Mouse (Mus musculus) MEL (cell line): ENCODE measurements at regions not wholly inside any gene's neighbourhood (a gene's known extent, or its start where the extent isn't known, plus 50 kb on each side); places are given as distances from the start of the nearest gene placed in this dataset.
A peak's percentile ranks its signal among the peaks of the same experiment; 100 is the strongest.

Source experiments
- CTCF ChIP-seq, 3 experiments: IDR thresholded peaks in 2 of 3; conservative IDR thresholded peaks in 1 of 3; 2 replicates each; pipeline ENCODE4 v1.5.1; 2011 to 2012; ENCODE audit warnings: low read length in 3 of 3, low read depth in 2 of 3, mild to moderate bottlenecking in 2 of 3, improper control_type of control experiment in 1 of 3, inconsistent platforms in 1 of 3, mixed read lengths in 1 of 3, moderate library complexity in 1 of 3; ENCODE audit not compliant: control insufficient read depth in 1 of 3, insufficient read depth in 1 of 3, poor library complexity in 1 of 3, severe bottlenecking in 1 of 3
- EP300 ChIP-seq, 2 experiments: IDR thresholded peaks; 2 replicates each; pipeline ENCODE4 v1.6.1; 2011; ENCODE audit warnings: improper control_type of control experiment in 2 of 2, low read length in 2 of 2, low read depth in 1 of 2, mild to moderate bottlenecking in 1 of 2
- ETS1 ChIP-seq: IDR thresholded peaks from 2 replicates; pipeline ENCODE4 v1.6.1; 2012; ENCODE audit warnings: low read depth, mild to moderate bottlenecking, inconsistent platforms, low read length, improper control_type of control experiment, moderate library complexity
- GATA1 ChIP-seq: IDR thresholded peaks from 2 replicates; pipeline ENCODE4 v1.6.1; 2011; ENCODE audit warnings: low read depth, low read length, improper control_type of control experiment
- MAX ChIP-seq: IDR thresholded peaks from 2 replicates; pipeline ENCODE4 v1.6.1; 2011; ENCODE audit warnings: low read length, improper control_type of control experiment
- MEF2A ChIP-seq: IDR thresholded peaks from 2 replicates; pipeline ENCODE4 v1.6.1; 2014; ENCODE audit warnings: low read depth, mild to moderate bottlenecking, inconsistent platforms, low read length, improper control_type of control experiment; ENCODE audit not compliant: poor library complexity, insufficient replicate concordance, severe bottlenecking; ENCODE audit errors: extremely low read depth
- NRF1 ChIP-seq: IDR thresholded peaks from 2 replicates; pipeline ENCODE4 v1.6.1; 2014; ENCODE audit warnings: low read depth, mild to moderate bottlenecking, inconsistent platforms, low read length, improper control_type of control experiment, moderate library complexity; ENCODE audit not compliant: poor library complexity, insufficient read depth, severe bottlenecking
- POLR2A ChIP-seq, 2 experiments: IDR thresholded peaks; 2 replicates each; pipeline ENCODE4 v1.6.1; 2011 to 2012; ENCODE audit warnings: low read length in 2 of 2, mild to moderate bottlenecking in 2 of 2, control low read depth in 1 of 2, improper control_type of control experiment in 1 of 2, low read depth in 1 of 2, moderate library complexity in 1 of 2; ENCODE audit not compliant: control insufficient read depth in 1 of 2, insufficient read depth in 1 of 2, poor library complexity in 1 of 2
- USF1 ChIP-seq: IDR thresholded peaks from 2 replicates; pipeline ENCODE4 v1.6.1; 2014; ENCODE audit warnings: low read depth, mild to moderate bottlenecking, inconsistent platforms, low read length, improper control_type of control experiment, moderate library complexity

DNA sequence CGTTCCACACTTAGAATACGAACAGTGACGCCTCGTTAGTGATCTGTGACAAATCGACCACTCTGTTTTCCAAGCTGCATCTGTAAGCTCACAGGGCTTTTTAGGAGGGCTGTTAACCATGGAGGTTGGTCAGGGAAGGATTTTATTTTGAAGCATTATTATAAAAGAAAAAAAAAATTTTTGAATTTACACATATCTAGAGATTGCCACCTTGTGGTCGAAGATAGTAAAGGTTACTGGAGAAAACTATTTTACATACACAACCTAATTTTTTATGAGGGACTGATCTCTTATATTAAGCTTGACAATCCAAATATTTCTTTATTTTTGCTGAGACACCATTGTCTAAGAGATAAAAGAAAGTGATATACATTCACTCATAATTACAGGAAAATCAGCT lies 937.2 kb downstream of the Sorcs1 start:
- TF ChIP-seq GATA1, result no peak
- no peak for TF ChIP-seq MEF2A
- no peak for TF ChIP-seq MAX
- TF ChIP-seq POLR2A (IDR thresholded peaks at IDR 0.05; ENCODE audit: control insufficient read depth in 1 of 2, insufficient read depth in 1 of 2, low read depth in 1 of 2, low read length in 2 of 2, poor library complexity in 1 of 2), result no peak
- no peak for TF ChIP-seq USF1
- TF ChIP-seq EP300 (IDR thresholded peaks at IDR 0.05; ENCODE audit: low read depth in 1 of 2, low read length in 2 of 2), result no peak
- no peak for TF ChIP-seq NRF1
- TF ChIP-seq CTCF (IDR thresholded peaks at IDR 0.05 in 2 of 3, conservative IDR thresholded peaks at IDR 0.05 in 1 of 3; ENCODE audit: control insufficient read depth in 1 of 3, insufficient read depth in 1 of 3, low read depth in 2 of 3, low read length in 3 of 3, poor library complexity in 1 of 3, severe bottlenecking in 1 of 3), result peak in 1 of 3 experiments; percentile 18; a peak in 1 of 6 replicates
- no peak for TF ChIP-seq ETS1
